Mouse (Mus musculus) embryonic facial prominence, embryonic 11.5 days (tissue): ENCODE data around the gene Gm20773. TPM values are rescaled to one million over a fixed set of nuclear protein-coding genes. Genes with fewer than 3 reads are reported as not detected.
"Not testable (repeated sequence)": the region's sequence is repeated elsewhere in the genome, so short reads cannot be mapped to it uniquely, and the experiment has no call there.

Source experiments
- ATAC-seq: fragments of 200-750 bp; cut with Nextera tagmentation; replicated peaks from 2 replicates; pipeline ENCODE4 v1.8.0; 2017; ENCODE audit warnings: low read depth; ENCODE audit not compliant: insufficient number of reproducible peaks, low FRiP score, low TSS enrichment
- DNase-seq: peaks from one replicate; pipeline ENCODE4 v3.0.0-alpha.2; 2015; ENCODE audit warnings: low spot score
- H3K27ac ChIP-seq: fragments of 300-500 bp; sonication (generic); replicated peaks from 2 replicates; pipeline ENCODE4 v1.5.1; 2014; ENCODE audit warnings: mild to moderate bottlenecking, low read depth, low read length, control low read depth
- H3K27me3 ChIP-seq: fragments of 300-500 bp; sonication (generic); 2 replicates; pipeline ENCODE4 v1.6.1; 2014; ENCODE audit warnings: mild to moderate bottlenecking, low read length, moderate library complexity, mixed read lengths; ENCODE audit not compliant: control insufficient read depth, insufficient read depth
- H3K36me3 ChIP-seq: fragments of 300-500 bp; sonication (generic); replicated peaks from 2 replicates; pipeline ENCODE4 v1.6.1; 2014; ENCODE audit warnings: low read depth, mild to moderate bottlenecking, low read length, moderate library complexity, mixed read lengths; ENCODE audit not compliant: control insufficient read depth, insufficient read depth
- H3K4me1 ChIP-seq: fragments of 300-500 bp; sonication (generic); 2 replicates; pipeline ENCODE4 v1.6.1; 2014; ENCODE audit warnings: low read length, mixed read lengths; ENCODE audit not compliant: control insufficient read depth, insufficient read depth
- H3K4me2 ChIP-seq: fragments of 300-500 bp; sonication (generic); 2 replicates; pipeline ENCODE4 v1.6.1; 2014; ENCODE audit warnings: low read depth, mild to moderate bottlenecking, control low read depth, low read length, moderate library complexity
- H3K4me3 ChIP-seq: fragments of 300-500 bp; sonication (generic); 2 replicates; pipeline ENCODE4 v1.5.1; 2014; ENCODE audit warnings: low read depth, low read length, control low read depth
- H3K9ac ChIP-seq: fragments of 300-500 bp; sonication (generic); replicated peaks from 2 replicates; pipeline ENCODE4 v1.6.1; 2014; ENCODE audit warnings: mild to moderate bottlenecking, control low read depth, low read length
- H3K9me3 ChIP-seq: fragments of 300-500 bp; sonication (generic); replicated peaks from 2 replicates; pipeline ENCODE4 v1.6.1; 2016; ENCODE audit warnings: mild to moderate bottlenecking, low read length, inconsistent platforms, mixed read lengths; ENCODE audit not compliant: control insufficient read depth
- WGBS: fragments of 180-500 bp; shearing (Covaris S2); extraction: QIAGEN DNeasy Blood & Tissue Kit; methylation state at CpG from one replicate; pipeline ENCODE4 v1.1.7; 2014; 5-methylcytosine and 5-hydroxymethylcytosine counted together
- polyA plus RNA-seq: library from polyadenylated mRNA; unstranded; fragments of >200 nt; fragmentation: Nextera tagmentation; extraction: Ambion mirVana; gene quantifications from 2 replicates; pipeline ENCODE4 v1.2.1, GENCODE M21; 2014

Gm20773 gene
- not detected in 2 replicates for polyA plus RNA-seq

GRCm38 (mm10) chrY:13493726-13494125 lies at the start of gene Gm20773:
TSS of gene Gm20773 (plus strand) at chrY:13494026.
- not testable (repeated sequence) for H3K4me3 ChIP-seq, H3K9ac ChIP-seq, H3K36me3 ChIP-seq, H3K4me2 ChIP-seq, H3K27ac ChIP-seq, H3K4me1 ChIP-seq, H3K9me3 ChIP-seq, H3K27me3 ChIP-seq, DNase-seq, ATAC-seq
- WGBS, result no CpG with 5 or more reads among the region's 1 CpGs

- ATAC-seq, result not testable (repeated sequence)
These were observed 28.3 kb upstream of the Gm20773 start, which contains the start of gene Gm21866 for GRCm38 (mm10) chrY:13465479-13465878. TSS of gene Gm21866 (minus strand) at chrY:13465579.

More at GRCm38 (mm10) chrY:13465479-13465878, 28.3 kb upstream of the Gm20773 start, which contains the start of gene Gm21866:
- H3K9me3 ChIP-seq, H3K36me3 ChIP-seq, H3K4me3 ChIP-seq, DNase-seq, H3K27me3 ChIP-seq, H3K4me1 ChIP-seq, H3K27ac ChIP-seq, H3K4me2 ChIP-seq, H3K9ac ChIP-seq: not testable (repeated sequence)
- 50% methylated on average over 1 of the region's 3 CpGs for WGBS

Other genes with a start within 250 kb of the Gm20773 start
- not detected in 2 replicates for gene Gm21440, start 241.6 kb upstream of the Gm20773 start, polyA plus RNA-seq
- gene Gm21454, start 241.6 kb upstream of the Gm20773 start, polyA plus RNA-seq, result not detected in 2 replicates
- not detected in 2 replicates for gene Gm21725, start 145.0 kb upstream of the Gm20773 start, polyA plus RNA-seq
- not detected in 2 replicates for gene Gm21866, start 28.4 kb upstream of the Gm20773 start, polyA plus RNA-seq